9 mouse cellular contexts compared by ENCODE assay signal in the genomic region with DNA sequence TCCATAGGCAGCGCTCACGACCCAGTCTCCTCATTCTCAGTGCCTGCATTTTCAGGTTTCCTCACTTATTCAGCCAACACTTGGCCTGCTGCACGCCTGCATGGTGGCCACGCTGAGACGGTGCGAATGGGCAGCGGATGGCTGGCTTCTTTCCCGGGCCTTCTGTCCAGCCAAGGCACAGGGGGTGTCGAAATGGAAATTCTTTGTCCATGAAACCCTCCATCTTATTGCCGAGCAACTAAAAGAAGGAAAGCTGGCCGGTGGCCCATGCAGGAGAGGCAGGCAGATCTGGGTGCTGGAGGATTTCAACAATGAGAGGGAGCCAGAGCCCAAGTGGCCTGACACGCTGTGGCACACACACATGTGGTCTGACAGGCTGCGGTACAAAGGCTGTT. TPM values are rescaled to one million over a fixed set of nuclear protein-coding genes. Genes with fewer than 3 reads are reported as not detected.
A peak's percentile ranks its signal among the peaks of the same experiment; 100 is the strongest.
DNase-seq lines count a peak whose midpoint lies in the region; ATAC-seq and TF ChIP-seq lines count a peak whose summit lies in the region.
"Had no signal": no experiment of that assay in that cellular context is flagged by ENCODE, and none has a peak within 500 bp of the region (broad histone marks: within the 10 kb centered on the region; RNA-seq: fewer than 3 reads in every experiment).

No protein-coding gene starts in this region.

- ATAC-seq in forebrain, embryonic 12.5 days (ENCODE audit: low FRiP score): peak; percentile 58; the same call in 1 of the 2 replicates
- peak; percentile 48 for ATAC-seq in lung, postnatal 0 days

- H3K4me2 ChIP-seq in forebrain, embryonic 12.5 days: no peak overlapping the region
- H3K4me2 ChIP-seq in lung, postnatal 0 days (replicated peaks; ENCODE audit: low read depth, low read length): no peak overlapping the region
- H3K4me2 ChIP-seq: limb, embryonic 12.5 days had no signal

- TF ChIP-seq EP300 in lung, postnatal 0 days (IDR thresholded peaks at IDR 0.05): no peak

- no peak overlapping the region for H3K4me3 ChIP-seq in forebrain, embryonic 12.5 days (replicated peaks)
- no peak overlapping the region for H3K4me3 ChIP-seq in lung, postnatal 0 days (ENCODE audit: low read depth, low read length)
- H3K4me3 ChIP-seq: limb, embryonic 12.5 days had no signal

- peaks cover 18% of the 10 kb centered on the region for H3K4me1 ChIP-seq in forebrain, embryonic 12.5 days
- H3K4me1 ChIP-seq in lung, postnatal 0 days (ENCODE audit: insufficient read depth, low read depth, low read length): no peaks in the 10 kb centered on the region
- H3K4me1 ChIP-seq: limb, embryonic 12.5 days had no signal

- intact Hi-C loops in heart, postnatal 25 days (cut with DNase I): no loop called here

- H3K9ac ChIP-seq in forebrain, embryonic 12.5 days: peak overlapping the region; percentile 4; the same call in 1 of the 2 replicates
- no peak overlapping the region for H3K9ac ChIP-seq in lung, postnatal 0 days (replicated peaks; ENCODE audit: low read depth)
- H3K9ac ChIP-seq: limb, embryonic 12.5 days had no signal

- H3K9me3 ChIP-seq in forebrain, embryonic 12.5 days: 0 out of 2 replicates have a peak, but pooled peaks cover 3% of the 10 kb centered on the region
- no peaks in the 10 kb centered on the region for H3K9me3 ChIP-seq in lung, postnatal 0 days (ENCODE audit: low read length)
- H3K9me3 ChIP-seq: limb, embryonic 12.5 days had no signal

- TF ChIP-seq CTCF in lung, postnatal 0 days (IDR thresholded peaks at IDR 0.05): no peak

- H3K27me3 ChIP-seq in forebrain, embryonic 12.5 days: no peaks in the 10 kb centered on the region
- no peaks in the 10 kb centered on the region for H3K27me3 ChIP-seq in lung, postnatal 0 days (replicated peaks; ENCODE audit: insufficient read depth, low read length)
- H3K27me3 ChIP-seq: limb, embryonic 12.5 days had no signal

- peak overlapping the region; percentile 69 for H3K27ac ChIP-seq in forebrain, embryonic 12.5 days
- H3K27ac ChIP-seq in lung, postnatal 0 days (ENCODE audit: low read length): no peak overlapping the region
- H3K27ac ChIP-seq: limb, embryonic 12.5 days had no signal

- DNase-seq in urinary bladder, postnatal 14 days (ENCODE audit: low spot score): peak; percentile 46
- DNase-seq in urinary bladder, postnatal 10 days (ENCODE audit: low spot score): no peak
- DNase-seq in heart, postnatal 25 days (ENCODE audit: low spot score): peak; percentile 64
- peak; percentile 52 for DNase-seq in lung, postnatal 0 days (ENCODE audit: low spot score)
- peak; percentile 68 for DNase-seq in testis, postnatal 10 days (ENCODE audit: low spot score)
- DNase-seq in kidney, postnatal 4 days: no peak
- DNase-seq in embryo, embryonic 9.5 days (ENCODE audit: extremely low spot score): no peak

- 69% methylated on average over 13 of the region's 13 CpGs for WGBS in forebrain, embryonic 12.5 days
- WGBS in lung, postnatal 0 days: 65% methylated on average over 13 of the region's 13 CpGs

- H3K36me3 ChIP-seq in forebrain, embryonic 12.5 days (replicated peaks): no peaks in the 10 kb centered on the region
- no peaks in the 10 kb centered on the region for H3K36me3 ChIP-seq in lung, postnatal 0 days (ENCODE audit: insufficient read depth, low read length)
- H3K36me3 ChIP-seq: limb, embryonic 12.5 days had no signal

RNA-seq across cellular contexts. Expression of gene Fank1, which starts 10.8 kb away (rescaled TPM):
- 1.5 TPM in 2 replicates for polyA plus RNA-seq in forebrain, embryonic 12.5 days (2016; fragmentation: Nextera tagmentation; extraction: Ambion mirVana)
- total RNA-seq in heart, postnatal 25 days (2021): not detected
- polyA plus RNA-seq in lung, postnatal 0 days (2015; fragmentation: Nextera tagmentation; extraction: Ambion mirVana): 6.8 and 6.9 TPM in 2 replicates

RNA-seq across cellular contexts. Expression of gene Dhx32, which starts 16.7 kb away (rescaled TPM):
- 55.7 and 60.5 TPM in 2 replicates for polyA plus RNA-seq in forebrain, embryonic 12.5 days (2016; fragmentation: Nextera tagmentation; extraction: Ambion mirVana)
- 10 to 100 TPM; 33.7 to 35.7 TPM for total RNA-seq in heart, postnatal 25 days (2021)
- 22.0 and 25.1 TPM in 2 replicates for polyA plus RNA-seq in lung, postnatal 0 days (2015; fragmentation: Nextera tagmentation; extraction: Ambion mirVana)

RNA-seq across cellular contexts. Expression of gene Uros, which starts 56.0 kb away (rescaled TPM):
- polyA plus RNA-seq in forebrain, embryonic 12.5 days (2016; fragmentation: Nextera tagmentation; extraction: Ambion mirVana): 39.2 and 40.3 TPM in 2 replicates
- total RNA-seq in heart, postnatal 25 days (2021): 10 to 100 TPM; 19.5 to 20.3 TPM
- 12.9 and 18.3 TPM in 2 replicates for polyA plus RNA-seq in lung, postnatal 0 days (2015; fragmentation: Nextera tagmentation; extraction: Ambion mirVana)

RNA-seq across cellular contexts. Expression of gene Bccip, which starts 56.7 kb away (rescaled TPM):
- 160 and 161 TPM in 2 replicates for polyA plus RNA-seq in forebrain, embryonic 12.5 days (2016; fragmentation: Nextera tagmentation; extraction: Ambion mirVana)
- 10 to 100 TPM; 46.5 to 57.3 TPM for total RNA-seq in heart, postnatal 25 days (2021)
- polyA plus RNA-seq in lung, postnatal 0 days (2015; fragmentation: Nextera tagmentation; extraction: Ambion mirVana): 90.8 TPM in 2 replicates

Comparison
In these comparisons a context has a peak if more than half of its experiments do, and no peak if none do; other contexts are left out.
1. DNase-seq: peak in urinary bladder, postnatal 14 days (single experiment), heart, postnatal 25 days (single experiment), lung, postnatal 0 days (single experiment) and testis, postnatal 10 days (single experiment); none in urinary bladder, postnatal 10 days (single experiment), kidney, postnatal 4 days (0 of 2) and embryo, embryonic 9.5 days (single experiment).